Mouse (Mus musculus) liver, adult 2 months (tissue): Measurements from ENCODE around the gene Vmn1r50. TPM values are rescaled to one million over a fixed set of nuclear protein-coding genes. Genes with fewer than 3 reads are reported as not detected.
"Not testable (repeated sequence)": the region's sequence is repeated elsewhere in the genome, so short reads cannot be mapped to it uniquely, and the experiment has no call there.

ENCODE experiments used
- DNase-seq: peaks from one replicate; pipeline ENCODE4 v3.0.0-alpha.2; 2011; ENCODE audit warnings: low read depth, low spot score; ENCODE audit errors: extremely low read depth
- H3K27ac ChIP-seq: fragments of 200-500 bp; replicated peaks from 2 replicates; pipeline ENCODE4 v1.5.1; 2012; ENCODE audit warnings: low read depth, mild to moderate bottlenecking, control low read depth, inconsistent platforms, low read length; ENCODE audit not compliant: insufficient read depth
- H3K27me3 ChIP-seq: fragments of 200-500 bp; 2 replicates; pipeline ENCODE4 v1.6.1; 2012; ENCODE audit warnings: mild to moderate bottlenecking, moderate library complexity, low read length, inconsistent platforms; ENCODE audit not compliant: control insufficient read depth, insufficient read depth
- H3K36me3 ChIP-seq: fragments of 200-500 bp; 2 replicates; pipeline ENCODE4 v1.6.1; 2012; ENCODE audit warnings: low read length, inconsistent platforms; ENCODE audit not compliant: control insufficient read depth, insufficient read depth
- H3K4me1 ChIP-seq: fragments of 200-500 bp; 2 replicates; pipeline ENCODE4 v1.6.1; 2011; ENCODE audit warnings: low read length; ENCODE audit not compliant: control insufficient read depth, insufficient read depth
- H3K4me3 ChIP-seq: fragments of 200-500 bp; 2 replicates; pipeline ENCODE4 v1.5.1; 2011; ENCODE audit warnings: low read depth, mild to moderate bottlenecking, control low read depth, low read length, moderate library complexity; ENCODE audit not compliant: insufficient read depth
- H3K79me2 ChIP-seq: fragments of 200-500 bp; 2 replicates; pipeline ENCODE4 v1.6.1; 2012; ENCODE audit warnings: inconsistent platforms, mild to moderate bottlenecking, low read length, moderate library complexity; ENCODE audit not compliant: control insufficient read depth, insufficient read depth
- H3K9ac ChIP-seq: fragments of 200-500 bp; 2 replicates; pipeline ENCODE4 v1.6.1; 2012; ENCODE audit warnings: low read depth, mild to moderate bottlenecking, control low read depth, inconsistent platforms, low read length
- CTCF ChIP-seq: fragments of 200-500 bp; IDR thresholded peaks from 2 replicates; pipeline ENCODE4 v1.5.1; 2011; ENCODE audit warnings: low read depth, low read length, control low read depth
- POLR2A ChIP-seq: fragments of 200-500 bp; IDR thresholded peaks from 2 replicates; pipeline ENCODE4 v1.6.1; 2011; ENCODE audit warnings: low read length, control low read depth; ENCODE audit not compliant: insufficient read depth; ENCODE audit errors: extremely low read depth
- whole genome bisulfite sequencing: fragments of 180-500 bp; shearing (Covaris S2); methylation state at CpG from one replicate; pipeline ENCODE4 v1.1.7; 2018; 5-methylcytosine and 5-hydroxymethylcytosine counted together
- polyA plus RNA-seq: library from polyadenylated mRNA; depleted of rRNA; stranded (reverse); fragments of >200 nt; gene quantifications from 2 replicates; pipeline ENCODE4 v1.2.3, GENCODE M21; 2012; rRNA removed
- total RNA-seq: library from RNA; depleted of rRNA; stranded (reverse); fragments of >200 nt; gene quantifications from 2 replicates; pipeline ENCODE4 v1.2.3, GENCODE M21; 2014; rRNA removed

Vmn1r50 gene
- total RNA-seq = not detected in 2 replicates
- not detected in 2 replicates for polyA plus RNA-seq

DNA sequence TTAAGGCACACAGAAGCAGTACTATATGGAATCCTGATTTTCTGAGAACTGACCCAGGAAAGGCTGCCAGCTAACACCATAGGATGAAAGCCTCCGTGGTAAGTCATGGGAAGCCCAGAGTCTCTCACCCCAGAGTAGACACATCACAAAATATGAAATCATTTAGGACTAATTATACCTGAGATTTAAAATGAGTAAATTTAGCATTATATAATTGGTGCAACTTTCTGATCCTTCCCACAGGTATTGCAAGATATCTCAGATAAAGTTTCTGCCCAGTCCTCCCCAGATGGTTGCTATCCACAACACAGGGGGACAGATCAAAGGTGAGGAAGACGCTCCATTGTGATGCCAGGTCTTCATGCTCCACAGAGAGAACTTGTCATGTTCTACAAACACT lies at the start of gene Vmn1r50:
Gene Vmn1r50, plus strand, starts transcription at position 301 of the 400 bp plus-strand sequence.
- DNase-seq = no peak
- no peak within 1 kb of the TSS for H3K9ac ChIP-seq
- H3K27ac ChIP-seq = no peak within 1 kb of the TSS
- H3K79me2 ChIP-seq = no peaks in the 10 kb centered on the region
- no peak for TF ChIP-seq POLR2A
- TF ChIP-seq CTCF = no peak
- no peaks in the 10 kb centered on the region for H3K4me1 ChIP-seq
- no peaks in the 10 kb centered on the region for H3K27me3 ChIP-seq
- no peak within 1 kb of the TSS for H3K4me3 ChIP-seq
- WGBS = 44% methylated on average over 2 of the region's 2 CpGs
- H3K36me3 ChIP-seq = no peaks in the 10 kb centered on the region

DNA sequence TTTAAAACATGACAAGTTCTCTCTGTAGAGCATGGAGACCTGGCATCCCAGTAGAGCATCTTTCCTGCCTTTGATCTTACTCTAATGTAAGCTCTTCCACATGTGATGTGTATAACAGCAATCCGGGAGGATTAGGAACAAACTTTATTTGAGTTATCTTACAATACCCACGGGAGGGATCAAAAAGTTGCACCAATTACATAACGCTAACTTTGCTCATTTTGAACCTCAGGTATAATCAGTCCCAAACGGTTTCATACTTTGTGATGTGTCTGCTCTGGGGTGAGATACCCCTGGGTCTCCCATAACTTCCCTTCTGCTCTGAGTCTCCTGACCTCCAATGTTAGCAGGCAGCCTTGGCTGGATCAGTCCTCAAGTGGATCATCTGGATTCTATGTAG lies 22.8 kb upstream of the Vmn1r50 start, which contains the start of gene Vmn1r49:
Gene Vmn1r49, minus strand, starts transcription at position 101 of the 400 bp plus-strand sequence.
- H3K9ac ChIP-seq = no peak within 1 kb of the TSS
- H3K36me3 ChIP-seq = no peaks in the 10 kb centered on the region
- no peak for DNase-seq
- no peaks in the 10 kb centered on the region for H3K4me1 ChIP-seq
- H3K27ac ChIP-seq = no peak within 1 kb of the TSS
- no peaks in the 10 kb centered on the region for H3K79me2 ChIP-seq
- no peak for TF ChIP-seq POLR2A
- no peak for TF ChIP-seq CTCF
- no peaks in the 10 kb centered on the region for H3K27me3 ChIP-seq
- H3K4me3 ChIP-seq = no peak within 1 kb of the TSS
- WGBS = 67% methylated on average over 4 of the region's 4 CpGs

DNA sequence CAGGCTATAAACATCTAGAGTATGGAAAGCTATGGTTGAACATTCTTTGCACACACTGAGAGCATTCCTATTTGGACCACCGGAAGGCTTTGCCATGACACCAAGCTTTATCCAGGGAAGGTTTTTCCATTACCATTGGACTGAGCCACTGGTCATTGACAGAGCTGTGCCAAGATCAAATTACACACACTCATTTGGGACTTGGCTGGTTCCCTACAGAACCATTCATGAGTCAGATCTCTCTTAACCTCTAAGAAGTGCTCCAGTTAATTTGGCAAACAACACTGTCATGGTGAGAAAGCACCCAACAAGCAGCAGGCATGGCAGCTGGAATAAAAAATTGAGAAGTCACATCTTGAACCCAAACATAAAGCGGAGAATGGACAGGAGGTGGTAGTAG lies 664 bp upstream of the Vmn1r50 start:
- Histone ChIP-seq H3K36me3 (no peaks in the 10 kb centered on the region), H3K4me3 (no peak overlapping the region), H3K27ac (no peak overlapping the region), H3K27me3 (no peaks in the 10 kb centered on the region), H3K79me2 (no peaks in the 10 kb centered on the region), H3K9ac (no peak overlapping the region), H3K4me1 (no peaks in the 10 kb centered on the region)
- DNase-seq = no peak
- TF ChIP-seq CTCF (no peak), POLR2A (no peak)
- WGBS = 87% methylated on average over 2 of the region's 2 CpGs

GRCm38 (mm10) chr6:90122296-90122695 lies 21.1 kb downstream of the Vmn1r50 start, which contains the start of gene Vmn1r51:
Gene Vmn1r51, plus strand, starts transcription at chr6:90122596.
- WGBS = 90% methylated on average over 1 of the region's 1 CpGs
- not testable (repeated sequence) for H3K27ac ChIP-seq, DNase-seq

More at GRCm38 (mm10) chr6:90122296-90122695, 21.1 kb downstream of the Vmn1r50 start, which contains the start of gene Vmn1r51:
- H3K79me2 ChIP-seq, H3K4me1 ChIP-seq, H3K36me3 ChIP-seq, H3K4me3 ChIP-seq, H3K9ac ChIP-seq, H3K27me3 ChIP-seq: not testable (repeated sequence)

Other genes starting within 250 kb of the Vmn1r50 start
- gene Vmn1r42, start 225.0 kb upstream of the Vmn1r50 start, total RNA-seq = not detected in 2 replicates
- not detected in 2 replicates for gene Vmn1r42, start 225.0 kb upstream of the Vmn1r50 start, polyA plus RNA-seq
- gene Vmn1r43, start 225.0 kb upstream of the Vmn1r50 start, total RNA-seq = not detected in 2 replicates
- not detected in 2 replicates for gene Vmn1r43, start 225.0 kb upstream of the Vmn1r50 start, polyA plus RNA-seq
- not detected in 2 replicates for gene Vmn1r44, start 217.8 kb upstream of the Vmn1r50 start, total RNA-seq
- not detected in 2 replicates for gene Vmn1r44, start 217.8 kb upstream of the Vmn1r50 start, polyA plus RNA-seq
- not detected in 2 replicates for gene Vmn1r45, start 160.8 kb upstream of the Vmn1r50 start, total RNA-seq
- gene Vmn1r45, start 160.8 kb upstream of the Vmn1r50 start, polyA plus RNA-seq = not detected in 2 replicates
- not detected in 2 replicates for gene Vmn1r46, start 132.1 kb upstream of the Vmn1r50 start, total RNA-seq
- not detected in 2 replicates for gene Vmn1r46, start 132.1 kb upstream of the Vmn1r50 start, polyA plus RNA-seq
- gene Vmn1r47, start 85.3 kb upstream of the Vmn1r50 start, total RNA-seq = not detected in 2 replicates
- not detected in 2 replicates for gene Vmn1r47, start 85.3 kb upstream of the Vmn1r50 start, polyA plus RNA-seq
- not detected in 2 replicates for gene Vmn1r48, start 64.6 kb upstream of the Vmn1r50 start, total RNA-seq
- not detected in 2 replicates for gene Vmn1r48, start 64.6 kb upstream of the Vmn1r50 start, polyA plus RNA-seq
- not detected in 2 replicates for gene Vmn1r49, start 22.9 kb upstream of the Vmn1r50 start, total RNA-seq
- gene Vmn1r49, start 22.9 kb upstream of the Vmn1r50 start, polyA plus RNA-seq = not detected in 2 replicates
- gene Vmn1r51, start 21.2 kb downstream of the Vmn1r50 start, total RNA-seq = not detected in 2 replicates
- not detected in 2 replicates for gene Vmn1r51, start 21.2 kb downstream of the Vmn1r50 start, polyA plus RNA-seq
- gene Vmn1r52, start 73.4 kb downstream of the Vmn1r50 start, total RNA-seq = not detected in 2 replicates
- gene Vmn1r52, start 73.4 kb downstream of the Vmn1r50 start, polyA plus RNA-seq = not detected in 2 replicates
- not detected in 2 replicates for gene V1ra8, start 101.4 kb downstream of the Vmn1r50 start, total RNA-seq
- not detected in 2 replicates for gene V1ra8, start 101.4 kb downstream of the Vmn1r50 start, polyA plus RNA-seq
- 0.18 and 1.0 TPM in 2 replicates for gene Vmn1r53, start 123.0 kb downstream of the Vmn1r50 start, total RNA-seq
- gene Vmn1r53, start 123.0 kb downstream of the Vmn1r50 start, polyA plus RNA-seq = 0.81 TPM in 1 of 2 replicates, not detected in the other
- gene Vmn1r54, start 144.9 kb downstream of the Vmn1r50 start, total RNA-seq = not detected in 2 replicates
- gene Vmn1r54, start 144.9 kb downstream of the Vmn1r50 start, polyA plus RNA-seq = not detected in 2 replicates
- gene BC048671, start 199.8 kb downstream of the Vmn1r50 start, total RNA-seq = not detected in 2 replicates
- gene BC048671, start 199.8 kb downstream of the Vmn1r50 start, polyA plus RNA-seq = not detected in 2 replicates
- 9.3 and 11.9 TPM in 2 replicates for gene Chst13, start 223.8 kb downstream of the Vmn1r50 start, total RNA-seq
- 26.8 and 42.7 TPM in 2 replicates for gene Chst13, start 223.8 kb downstream of the Vmn1r50 start, polyA plus RNA-seq
- gene Uroc1, start 231.9 kb downstream of the Vmn1r50 start, total RNA-seq = 239 and 296 TPM in 2 replicates
- 399 and 420 TPM in 2 replicates for gene Uroc1, start 231.9 kb downstream of the Vmn1r50 start, polyA plus RNA-seq